Comparison of ENCODE assay signal across 7 mouse cellular contexts in genomic region chr12:85492084-85492645, GRCm38 (mm10). TPM values are rescaled to one million over a fixed set of nuclear protein-coding genes. Genes with fewer than 3 reads are reported as not detected.
DNase-seq lines count a peak whose midpoint lies in the region; ATAC-seq and TF ChIP-seq lines count a peak whose summit lies in the region.

No protein-coding gene starts in this region.

- peak; percentile 82 for DNase-seq in ES-E14 (ENCODE audit: low read depth, low spot score)
- DNase-seq in adrenal gland, postnatal 10 days = peak; percentile 77
- DNase-seq in embryonic facial prominence, embryonic 11.5 days (ENCODE audit: low spot score) = peak; percentile 96
- DNase-seq in kidney, postnatal 25 days = peak; percentile 73 to 80
- DNase-seq in lung, postnatal 0 days (ENCODE audit: low spot score) = peak; percentile 89
- peak; percentile 77 to 82 for DNase-seq in right cerebral cortex, postnatal 10 days (ENCODE audit: low spot score in 2 of 2)

- peak; percentile 73; the same call in 1 of the 2 replicates for ATAC-seq in embryonic facial prominence, embryonic 11.5 days (replicated peaks; ENCODE audit: insufficient number of reproducible peaks, low FRiP score, low TSS enrichment, low read depth)
- ATAC-seq in heart, embryonic 16.5 days (replicated peaks; ENCODE audit: extremely low read depth, insufficient read depth, low FRiP score) = peak; percentile 34; the same call in 1 of the 2 replicates
- peak; percentile 61 for ATAC-seq in lung, postnatal 0 days

- no peaks in the 10 kb centered on the region for H3K27me3 ChIP-seq in embryonic facial prominence, embryonic 11.5 days (ENCODE audit: control insufficient read depth, insufficient read depth, low read length)
- H3K27me3 ChIP-seq in heart, embryonic 16.5 days (ENCODE audit: control insufficient read depth, insufficient read depth, low read length) = no peaks in the 10 kb centered on the region
- H3K27me3 ChIP-seq in lung, postnatal 0 days (replicated peaks; ENCODE audit: insufficient read depth, low read length) = no peaks in the 10 kb centered on the region

- H3K4me3 ChIP-seq in ES-E14 (ENCODE audit: insufficient read depth in 1 of 2, low read depth in 1 of 2, low read length in 2 of 2, poor library complexity in 1 of 2, severe bottlenecking in 1 of 2) = no peak overlapping the region
- H3K4me3 ChIP-seq in embryonic facial prominence, embryonic 11.5 days (ENCODE audit: low read depth, low read length) = no peak overlapping the region
- H3K4me3 ChIP-seq in heart, embryonic 16.5 days (ENCODE audit: low read length) = no peak overlapping the region
- no peak overlapping the region for H3K4me3 ChIP-seq in lung, postnatal 0 days (ENCODE audit: low read depth, low read length)

- H3K27ac ChIP-seq in ES-E14 (ENCODE audit: insufficient read depth, low read depth, low read length, poor library complexity, severe bottlenecking) = no peak overlapping the region
- H3K27ac ChIP-seq in embryonic facial prominence, embryonic 11.5 days (replicated peaks; ENCODE audit: low read depth, low read length) = no peak overlapping the region
- H3K27ac ChIP-seq in heart, embryonic 16.5 days (ENCODE audit: low read length) = no peak overlapping the region
- H3K27ac ChIP-seq in lung, postnatal 0 days (ENCODE audit: low read length) = no peak overlapping the region

- WGBS in embryonic facial prominence, embryonic 11.5 days = 19% methylated on average over 16 of the region's 16 CpGs
- WGBS in heart, embryonic 16.5 days = 20% methylated on average over 16 of the region's 16 CpGs
- 14% methylated on average over 16 of the region's 16 CpGs for WGBS in lung, postnatal 0 days

- no peak for TF ChIP-seq EP300 in lung, postnatal 0 days (IDR thresholded peaks at IDR 0.05)

- H3K9ac ChIP-seq in ES-E14 (ENCODE audit: insufficient read depth, low read depth, low read length, poor library complexity, severe bottlenecking) = 0 out of 2 replicates have a peak overlapping the region, but pooled peaks have one; percentile 5
- H3K9ac ChIP-seq in embryonic facial prominence, embryonic 11.5 days (replicated peaks; ENCODE audit: low read length) = 0 out of 2 replicates have a peak overlapping the region, but pooled peaks have one; percentile 5
- no peak overlapping the region; the same call in 1 of the 2 replicates for H3K9ac ChIP-seq in heart, embryonic 16.5 days (ENCODE audit: low read length)
- H3K9ac ChIP-seq in lung, postnatal 0 days (replicated peaks; ENCODE audit: low read depth) = no peak overlapping the region

- TF ChIP-seq CTCF in lung, postnatal 0 days (IDR thresholded peaks at IDR 0.05) = peak; percentile 80

- H3K4me2 ChIP-seq in embryonic facial prominence, embryonic 11.5 days (ENCODE audit: low read depth, low read length) = no peak overlapping the region
- H3K4me2 ChIP-seq in heart, embryonic 16.5 days (ENCODE audit: low read depth, low read length) = peak overlapping the region; percentile 48
- H3K4me2 ChIP-seq in lung, postnatal 0 days (replicated peaks; ENCODE audit: low read depth, low read length) = no peak overlapping the region; the same call in 1 of the 2 replicates

- peaks cover 0 to 6% of the 10 kb centered on the region in 2 experiments; a peak in 1 of 4 replicates for H3K4me1 ChIP-seq in ES-E14 (ENCODE audit: control insufficient read depth in 2 of 2, insufficient read depth in 2 of 2, low read length in 2 of 2, poor library complexity in 1 of 2)
- no peaks in the 10 kb centered on the region for H3K4me1 ChIP-seq in embryonic facial prominence, embryonic 11.5 days (ENCODE audit: control insufficient read depth, insufficient read depth, low read length)
- peaks cover 13% of the 10 kb centered on the region for H3K4me1 ChIP-seq in heart, embryonic 16.5 days (ENCODE audit: control insufficient read depth, insufficient read depth, low read length)
- peaks cover 6% of the 10 kb centered on the region; the same call in 1 of the 2 replicates for H3K4me1 ChIP-seq in lung, postnatal 0 days (ENCODE audit: insufficient read depth, low read depth, low read length)

- H3K9me3 ChIP-seq in ES-E14 (ENCODE audit: control insufficient read depth, insufficient read depth, low read depth, low read length) = no peaks in the 10 kb centered on the region
- no peaks in the 10 kb centered on the region for H3K9me3 ChIP-seq in embryonic facial prominence, embryonic 11.5 days (replicated peaks; ENCODE audit: control insufficient read depth, low read length)
- H3K9me3 ChIP-seq in heart, embryonic 16.5 days (replicated peaks; ENCODE audit: control insufficient read depth, low read length) = no peaks in the 10 kb centered on the region
- H3K9me3 ChIP-seq in lung, postnatal 0 days (ENCODE audit: low read length) = no peaks in the 10 kb centered on the region

- in situ Hi-C loops in ES-E14 (cut with MboI; ENCODE audit: low sequenced_read_pairs in 2 of 2, unreplicated experiment in 2 of 2) = no loop called here

- no peaks in the 10 kb centered on the region for H3K36me3 ChIP-seq in ES-E14 (ENCODE audit: control insufficient read depth, insufficient read depth, low read length, poor library complexity, severe bottlenecking)
- no peaks in the 10 kb centered on the region for H3K36me3 ChIP-seq in embryonic facial prominence, embryonic 11.5 days (replicated peaks; ENCODE audit: control insufficient read depth, insufficient read depth, low read depth, low read length)
- no peaks in the 10 kb centered on the region for H3K36me3 ChIP-seq in heart, embryonic 16.5 days (ENCODE audit: control insufficient read depth, insufficient read depth)
- H3K36me3 ChIP-seq in lung, postnatal 0 days (ENCODE audit: insufficient read depth, low read length) = no peaks in the 10 kb centered on the region

TF ChIP-seq in ES-E14, 5 proteins besides CTCF, POLR2A, EP300 and RAD21:
- no peak for TF ChIP-seq ZNF384 (IDR thresholded peaks at IDR 0.05; ENCODE audit: low read depth, low read length)
- no peak for TF ChIP-seq MAFK (IDR thresholded peaks at IDR 0.05; ENCODE audit: insufficient read depth, low read depth, low read length)
- TF ChIP-seq ZC3H11A (IDR thresholded peaks at IDR 0.05; ENCODE audit: borderline replicate concordance, low read depth, low read length) = peak; percentile 88; the same call in 1 of the 2 replicates

RNA-seq across cellular contexts. Expression of gene Fos, which starts 18.5 kb away (rescaled TPM):
- total RNA-seq in ES-E14 (2012; rRNA removed) = 10.3 and 10.6 TPM in 2 replicates
- 10 to 100 TPM in 1 of 2 experiments, 1 to 10 TPM in 1; 5.8 to 25.4 TPM for total RNA-seq in adrenal gland, postnatal 10 days (2021)
- 1.1 and 1.6 TPM in 2 replicates for polyA plus RNA-seq in embryonic facial prominence, embryonic 11.5 days (2014; fragmentation: Nextera tagmentation; extraction: Ambion mirVana)
- 5.0 and 6.6 TPM in 2 replicates for polyA plus RNA-seq in heart, embryonic 16.5 days (2015; fragmentation: Nextera tagmentation; extraction: Ambion mirVana)
- polyA plus RNA-seq in lung, postnatal 0 days (2015; fragmentation: Nextera tagmentation; extraction: Ambion mirVana) = 30.8 and 33.8 TPM in 2 replicates

Comparison
In these comparisons a context has a peak if more than half of its experiments do, and no peak if none do; other contexts are left out.
1. H3K9ac ChIP-seq: peak in ES-E14 (single experiment) and embryonic facial prominence, embryonic 11.5 days (single experiment); none in heart, embryonic 16.5 days (single experiment) and lung, postnatal 0 days (single experiment).
2. Peak in every context shown above with its lines, with median percentiles within 50 percentile points of each other: DNase-seq and ATAC-seq.